Mouse (Mus musculus) left cerebral cortex, adult 11 months (tissue): ENCODE results near the gene Tbc1d8b.
"Not testable (repeated sequence)": the region's sequence is repeated elsewhere in the genome, so short reads cannot be mapped to it uniquely, and the experiment has no call there.

ENCODE experiments used
- DNase-seq: peaks from one replicate; pipeline ENCODE4 v3.0.0; 2022; ENCODE audit warnings: low spot score

The Tbc1d8b gene

DNA sequence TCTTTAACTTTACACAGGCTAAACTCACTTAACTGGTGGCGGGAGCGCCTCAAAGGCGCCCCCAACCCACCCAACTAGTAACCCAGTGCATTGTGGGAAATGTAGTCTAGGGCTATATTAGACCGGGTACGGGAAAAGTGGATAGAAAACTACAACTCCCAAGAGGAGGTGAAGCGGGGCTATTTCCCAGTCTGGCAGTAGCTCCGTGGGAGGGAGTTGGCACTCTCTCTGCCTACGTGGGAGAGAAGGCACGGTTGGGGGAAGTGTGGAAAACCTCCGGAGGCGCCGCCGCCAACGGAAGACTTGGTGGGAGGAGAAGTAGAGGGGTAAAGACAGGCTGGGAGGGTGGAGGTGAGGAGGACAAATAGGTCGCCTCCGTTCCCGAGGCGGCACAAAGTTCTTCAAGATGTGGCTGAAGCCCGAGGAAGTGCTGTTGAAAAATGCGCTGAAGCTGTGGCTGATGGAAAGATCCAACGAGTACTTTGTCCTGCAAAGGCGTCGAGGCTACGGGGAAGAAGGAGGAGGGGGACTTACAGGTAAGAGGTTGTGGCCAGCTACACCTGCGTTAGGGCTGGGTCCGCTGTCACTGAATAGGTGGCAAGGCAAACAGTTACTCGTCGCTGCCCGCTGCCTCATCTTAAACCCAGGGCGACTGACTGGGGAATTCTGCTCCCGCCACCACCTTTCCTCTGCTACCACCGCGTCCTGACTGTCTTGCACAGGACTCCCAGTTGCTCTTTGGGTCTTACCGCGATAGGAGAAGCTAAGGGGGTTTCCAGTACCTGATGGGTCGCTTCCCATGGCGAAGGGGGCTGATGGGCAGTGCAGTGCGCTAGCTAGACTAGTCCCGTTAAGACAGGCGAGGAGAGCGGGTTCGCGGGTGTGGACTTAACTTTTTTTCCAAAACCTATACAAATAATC, at the start of gene Tbc1d8b:
Gene Tbc1d8b, plus strand, starts transcription at position 222 of the 921 bp plus-strand sequence.
- peak; percentile 70 for DNase-seq

DNA sequence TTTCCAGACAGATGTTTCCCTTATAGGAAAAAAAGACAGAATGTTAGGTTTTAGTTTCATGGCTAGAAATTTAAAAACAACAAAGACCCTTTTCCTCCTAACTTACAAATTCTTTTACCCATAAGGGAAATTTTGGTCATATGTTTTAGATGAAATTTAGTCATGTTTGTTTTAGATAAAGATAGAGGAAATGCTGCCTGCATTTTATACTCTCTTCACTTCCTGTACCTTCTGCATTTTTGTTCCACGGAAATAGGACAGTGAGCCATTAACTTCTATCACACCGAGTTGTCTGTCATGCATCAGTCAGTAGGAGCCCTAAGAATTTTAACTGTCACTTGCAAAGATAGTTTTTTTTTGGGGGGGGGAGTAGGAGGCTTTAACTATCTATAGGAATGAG, 45.1 kb upstream of the Tbc1d8b start:
- no peak for DNase-seq

DNA sequence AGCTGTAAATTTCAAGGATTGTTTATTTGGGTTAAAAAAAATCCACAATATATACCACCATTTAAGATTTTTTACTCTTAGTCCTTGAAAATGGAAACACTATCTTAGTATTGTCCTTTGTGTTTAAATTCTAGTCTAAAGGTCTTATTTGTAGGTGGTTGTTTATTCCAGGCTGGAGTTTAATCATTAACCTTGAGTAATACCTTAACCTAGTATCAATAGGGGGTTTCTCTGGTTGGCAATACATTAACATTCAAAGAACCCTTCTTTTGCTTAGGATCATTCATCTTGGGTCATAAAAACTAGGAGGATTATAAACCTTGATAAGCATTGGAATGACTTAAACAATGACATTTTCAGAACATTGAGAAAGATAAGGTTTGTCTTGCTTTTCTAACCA, 44.4 kb upstream of the Tbc1d8b start:
- DNase-seq: no peak

DNA sequence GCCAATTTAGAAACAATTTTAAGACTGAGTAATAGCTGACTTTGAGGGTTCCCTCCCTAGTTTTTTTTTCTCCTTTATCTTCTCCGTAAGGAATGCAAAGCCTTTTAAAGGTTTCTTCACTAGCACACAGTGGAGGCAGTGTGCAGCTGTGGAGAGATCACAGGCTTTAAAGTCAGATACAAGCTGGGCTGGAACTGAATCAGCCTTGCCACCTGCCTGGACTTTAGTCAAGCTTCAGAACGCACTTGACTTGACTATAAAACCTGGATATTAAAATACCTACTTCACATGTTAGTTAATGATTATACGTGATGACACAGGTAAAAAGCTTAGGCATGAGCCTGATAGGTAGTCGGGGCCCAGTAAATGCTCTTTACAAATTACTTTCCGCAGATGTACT, 32.6 kb upstream of the Tbc1d8b start:
- DNase-seq: no peak

DNA sequence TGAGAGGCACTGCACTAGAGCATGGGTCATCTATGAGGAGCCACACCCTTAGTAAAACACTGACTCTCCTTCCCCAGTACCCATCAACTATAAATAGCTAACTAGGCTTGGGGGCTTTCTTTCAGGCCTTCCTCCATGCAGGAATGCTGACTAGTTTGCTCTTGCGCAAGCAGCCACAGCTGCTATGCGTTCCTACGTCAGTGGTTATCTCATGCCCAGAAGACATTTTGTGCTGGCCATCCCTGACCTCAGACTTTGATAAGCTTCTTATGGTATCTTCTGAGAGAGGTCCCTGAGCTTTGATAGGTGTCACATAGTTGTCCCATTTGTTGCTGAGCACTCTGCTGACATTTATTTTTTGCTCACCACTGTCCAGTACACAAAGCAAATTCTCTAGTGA, 31.5 kb upstream of the Tbc1d8b start:
- no peak for DNase-seq

DNA sequence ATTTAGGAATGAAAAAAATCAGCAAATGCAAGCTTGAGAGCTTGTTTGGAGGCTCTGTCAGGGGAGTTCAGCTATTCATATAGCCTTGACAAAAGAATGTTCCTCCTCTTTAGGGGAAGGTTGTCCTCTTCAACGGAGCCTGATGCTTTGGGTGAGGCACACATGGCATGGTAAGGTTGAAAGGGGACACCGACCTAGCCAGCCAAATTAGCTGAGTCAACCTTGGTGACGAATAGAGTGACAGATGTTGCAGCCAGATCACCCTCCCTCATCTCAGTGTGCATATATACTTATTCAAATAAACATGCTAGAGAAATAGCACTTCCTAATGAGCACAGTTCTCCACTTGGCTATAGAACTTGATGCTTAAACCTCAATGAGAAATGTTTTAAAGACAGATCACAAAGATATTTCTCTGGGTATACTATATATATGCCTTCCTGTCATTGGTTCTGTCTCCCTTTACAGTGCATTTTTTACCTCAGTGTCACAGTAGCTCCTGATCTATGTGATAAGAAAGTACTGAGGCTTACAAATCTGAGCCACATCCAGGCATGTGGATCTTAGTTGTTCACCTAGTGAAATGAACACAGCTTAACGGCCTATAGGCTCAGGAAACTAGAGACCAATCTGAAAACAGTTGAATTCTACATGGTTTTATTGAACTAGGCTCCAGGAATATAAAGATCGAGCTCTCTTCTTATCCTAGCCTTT, 30.3 kb upstream of the Tbc1d8b start:
- no peak for DNase-seq

DNA sequence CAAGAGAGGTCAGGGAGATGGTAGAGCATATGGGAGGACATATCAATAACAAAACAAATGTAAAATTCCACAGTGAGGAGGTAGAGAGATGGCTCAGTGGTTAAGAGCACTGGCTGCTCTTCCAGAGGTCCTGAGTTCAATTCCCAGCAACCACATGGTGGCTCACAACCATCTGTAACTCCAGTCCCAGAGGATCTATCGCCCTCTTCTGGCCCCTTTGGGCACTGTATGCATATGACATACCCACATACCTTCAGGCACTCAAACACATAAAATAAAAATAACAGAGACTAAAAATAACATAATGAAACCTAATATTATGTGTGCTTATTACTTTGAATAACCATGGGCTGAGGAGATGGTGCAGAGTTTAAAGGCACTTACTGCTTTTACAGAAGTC, 22.7 kb upstream of the Tbc1d8b start:
- DNase-seq: no peak

DNA sequence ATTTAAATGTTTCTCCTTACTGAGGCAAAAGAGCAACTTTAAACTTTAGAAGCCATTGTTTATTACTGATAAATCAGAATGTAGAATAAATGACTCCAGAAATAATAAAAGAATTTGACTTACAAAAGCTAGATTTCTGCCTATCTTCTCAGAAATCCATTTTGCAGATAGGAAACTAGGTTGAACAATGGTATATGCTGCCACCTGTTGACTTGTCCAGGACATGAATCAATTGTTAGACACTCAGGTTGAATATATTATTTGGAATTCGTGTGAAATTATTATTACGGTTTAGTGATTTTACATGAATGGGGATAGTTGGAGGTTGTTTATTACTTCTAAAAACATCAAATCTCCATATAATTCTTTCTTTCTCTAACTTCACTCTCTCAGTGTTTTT, 19.0 kb upstream of the Tbc1d8b start:
- no peak for DNase-seq

DNA sequence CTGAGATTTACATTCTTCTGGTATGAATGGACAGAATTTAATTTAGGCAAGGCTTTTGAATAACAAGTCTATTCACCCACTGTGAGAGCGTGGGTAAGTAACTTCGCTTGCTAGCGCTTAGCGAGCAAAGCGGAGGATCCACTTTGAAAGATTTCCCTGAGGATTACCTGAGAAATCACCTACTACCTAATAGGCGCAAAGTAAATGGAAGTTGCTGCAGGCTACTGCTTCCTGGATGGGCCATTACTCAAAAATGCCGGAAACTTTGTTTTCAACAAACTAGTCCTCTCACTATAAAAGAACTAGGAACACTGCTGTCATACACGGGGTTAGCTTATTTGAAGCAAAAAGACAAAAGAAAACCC, 404 bp upstream of the Tbc1d8b start:
- no peak for DNase-seq

DNA sequence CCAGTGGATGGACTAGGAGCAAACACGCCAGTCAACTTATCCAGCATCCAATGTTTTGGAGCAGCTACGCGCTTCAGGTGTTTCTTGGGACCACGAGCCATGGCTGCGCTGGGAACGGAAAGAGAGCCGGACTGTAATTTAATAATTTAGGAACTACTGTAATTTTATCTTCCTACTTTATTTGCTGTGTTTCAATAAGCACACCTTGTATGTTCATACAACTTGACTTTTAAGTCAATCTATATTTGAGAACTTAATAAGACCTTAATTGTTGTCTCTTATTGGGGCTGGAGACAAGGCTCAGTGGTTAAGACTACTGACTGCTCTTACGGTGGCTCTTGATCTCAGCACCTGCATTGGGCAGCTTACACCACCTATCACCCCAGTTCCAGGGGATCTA, 29.6 kb downstream of the Tbc1d8b start, which contains the start of gene Gm15013:
Gene Gm15013, minus strand, starts transcription at position 101 of the 400 bp plus-strand sequence.
- DNase-seq: no peak

DNA sequence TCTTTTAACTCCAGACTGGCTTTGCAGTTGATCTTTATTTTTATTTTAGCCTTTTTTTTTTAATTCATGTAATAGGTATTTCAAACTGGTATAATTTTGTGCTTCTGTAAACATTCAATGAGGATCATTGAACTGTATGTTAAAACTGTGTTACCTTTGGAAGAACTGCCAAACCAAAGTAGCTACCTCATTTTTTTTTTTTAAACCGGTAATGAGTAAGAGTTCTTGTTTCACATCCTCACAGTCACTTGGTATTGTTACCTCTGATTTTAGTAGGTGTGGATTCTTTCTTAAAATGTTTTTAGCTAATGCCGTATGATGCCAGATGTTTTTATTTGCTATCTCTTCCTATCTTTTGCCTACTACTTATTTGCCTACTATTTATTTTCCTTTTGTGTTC, 37.6 kb downstream of the Tbc1d8b start:
- no peak for DNase-seq

DNA sequence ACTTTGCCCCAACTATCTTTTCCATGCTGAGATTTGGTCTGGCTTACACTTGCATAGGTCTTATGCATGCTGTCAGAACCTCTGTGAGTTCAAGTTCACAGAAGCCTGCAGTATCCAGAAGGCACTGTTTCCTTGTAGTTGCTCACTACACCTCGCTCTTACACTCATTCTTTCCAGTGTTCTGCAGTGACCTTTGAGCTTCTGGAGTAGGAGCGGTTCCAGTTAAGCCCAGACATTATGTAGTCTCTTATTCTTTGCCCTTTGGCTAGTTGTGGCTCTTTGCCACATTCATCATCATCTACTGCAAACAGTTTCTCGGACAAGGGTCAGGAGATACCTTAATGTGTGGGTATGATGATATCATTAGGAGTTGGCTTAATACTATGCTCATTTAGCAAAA, 45.7 kb downstream of the Tbc1d8b start:
- DNase-seq: no peak

DNA sequence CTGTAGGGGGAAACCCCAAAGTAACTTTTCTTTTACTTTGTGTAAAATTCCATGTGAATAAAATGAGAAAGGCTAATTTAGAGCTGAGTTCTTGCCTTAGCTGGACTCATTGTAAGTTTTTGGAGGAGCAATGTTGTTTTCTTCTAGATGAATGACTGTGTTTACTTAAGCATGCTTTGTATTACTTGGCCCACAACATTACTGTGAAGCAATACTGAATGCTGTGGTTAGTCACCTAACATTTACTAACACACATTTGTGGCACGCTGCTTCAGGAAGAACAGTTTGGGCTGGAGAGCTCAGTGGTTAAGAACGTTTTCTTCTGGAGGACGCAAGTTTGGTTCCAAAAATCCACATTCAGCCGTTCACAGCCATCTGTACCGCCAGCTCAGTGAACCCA, 52.3 kb downstream of the Tbc1d8b start:
- no peak for DNase-seq

DNA sequence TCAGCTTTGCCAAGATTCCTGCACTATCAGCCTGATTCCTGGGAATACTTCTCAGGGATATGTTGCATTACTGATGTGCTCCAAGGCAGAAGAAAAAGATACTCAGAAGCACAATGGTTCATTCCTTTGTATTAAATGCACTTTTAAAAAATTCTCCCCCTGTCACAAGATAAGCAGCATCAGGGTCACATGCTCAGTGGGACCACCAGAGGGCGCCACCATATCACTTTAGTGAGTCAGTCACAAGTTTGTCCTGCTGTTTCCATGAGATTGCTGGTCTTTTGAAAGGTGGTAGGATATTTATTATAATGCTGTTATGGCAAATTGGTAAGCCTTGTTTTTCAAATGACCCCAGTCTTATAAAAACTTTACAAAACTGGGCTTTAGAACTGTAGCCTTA, 67.1 kb downstream of the Tbc1d8b start:
- DNase-seq: no peak

DNA sequence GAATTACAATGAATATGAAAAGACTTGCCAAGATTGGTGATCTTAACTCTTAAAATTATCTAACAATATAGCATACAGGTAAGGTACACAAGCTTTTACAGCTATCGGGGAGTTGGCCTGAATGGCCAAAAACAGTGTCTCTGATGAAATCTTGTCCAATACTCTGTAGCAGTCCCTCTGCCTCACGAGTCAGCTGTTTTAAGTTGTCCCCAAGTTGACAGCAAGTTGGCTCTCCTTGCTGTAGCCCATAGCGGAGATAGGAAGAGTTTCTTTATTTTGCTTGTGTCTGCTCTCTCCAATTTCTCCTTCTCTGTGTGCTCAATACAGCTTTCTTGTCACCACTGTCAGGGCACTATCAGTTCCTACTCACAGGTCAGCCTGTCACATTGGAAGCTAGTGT, 73.8 kb downstream of the Tbc1d8b start:
- DNase-seq: not testable (repeated sequence)

DNA sequence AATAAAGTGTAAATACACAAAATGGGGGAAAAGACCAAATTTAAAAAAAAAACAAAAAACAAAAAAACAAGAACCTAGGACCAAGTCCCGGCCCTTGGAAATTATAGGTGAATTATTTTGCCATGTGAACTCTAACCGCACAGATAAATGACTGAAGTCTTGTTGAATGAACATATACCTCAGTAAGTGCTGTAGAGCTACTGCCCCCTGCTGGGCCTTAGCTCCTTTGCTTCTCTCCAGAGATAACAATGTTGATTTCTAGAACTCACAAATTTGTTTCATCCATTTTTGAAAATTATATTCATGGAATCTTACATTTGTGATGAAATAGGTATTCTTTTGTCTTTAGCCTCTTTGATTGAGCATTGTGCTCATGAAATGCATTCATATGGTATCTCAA, 77.8 kb downstream of the Tbc1d8b start:
- no peak for DNase-seq

DNA sequence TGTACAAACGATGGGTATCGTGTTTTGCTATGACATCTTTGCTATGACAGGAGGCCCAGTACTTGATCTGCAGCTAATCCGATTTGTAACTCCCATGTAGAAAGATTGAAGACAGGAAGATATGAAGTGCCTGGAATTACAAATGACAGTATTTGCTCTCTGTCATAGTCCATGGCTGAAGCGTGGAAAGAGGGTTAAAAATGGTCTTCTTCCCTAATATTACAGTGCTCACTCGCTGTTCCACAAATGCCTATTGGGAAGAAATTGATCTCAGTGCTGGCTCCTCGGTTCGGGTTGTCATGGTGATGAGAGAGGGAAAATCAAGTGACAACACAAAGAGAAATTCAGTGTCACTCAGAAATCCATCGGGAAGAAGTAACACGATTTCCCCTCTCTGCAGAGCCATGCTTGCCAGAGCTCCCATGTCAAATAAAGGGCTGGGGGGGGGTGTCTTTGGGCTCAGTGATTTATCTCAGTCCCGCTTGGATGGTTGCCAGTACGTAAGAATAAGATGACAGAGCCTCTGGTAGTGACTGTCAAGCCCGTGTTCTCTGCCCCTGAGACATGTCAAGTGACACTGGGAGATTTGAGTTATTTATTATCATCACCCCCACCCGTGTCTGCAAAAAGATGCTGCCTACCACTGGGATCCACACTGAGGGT, 85.3 kb downstream of the Tbc1d8b start:
- DNase-seq: no peak

DNA sequence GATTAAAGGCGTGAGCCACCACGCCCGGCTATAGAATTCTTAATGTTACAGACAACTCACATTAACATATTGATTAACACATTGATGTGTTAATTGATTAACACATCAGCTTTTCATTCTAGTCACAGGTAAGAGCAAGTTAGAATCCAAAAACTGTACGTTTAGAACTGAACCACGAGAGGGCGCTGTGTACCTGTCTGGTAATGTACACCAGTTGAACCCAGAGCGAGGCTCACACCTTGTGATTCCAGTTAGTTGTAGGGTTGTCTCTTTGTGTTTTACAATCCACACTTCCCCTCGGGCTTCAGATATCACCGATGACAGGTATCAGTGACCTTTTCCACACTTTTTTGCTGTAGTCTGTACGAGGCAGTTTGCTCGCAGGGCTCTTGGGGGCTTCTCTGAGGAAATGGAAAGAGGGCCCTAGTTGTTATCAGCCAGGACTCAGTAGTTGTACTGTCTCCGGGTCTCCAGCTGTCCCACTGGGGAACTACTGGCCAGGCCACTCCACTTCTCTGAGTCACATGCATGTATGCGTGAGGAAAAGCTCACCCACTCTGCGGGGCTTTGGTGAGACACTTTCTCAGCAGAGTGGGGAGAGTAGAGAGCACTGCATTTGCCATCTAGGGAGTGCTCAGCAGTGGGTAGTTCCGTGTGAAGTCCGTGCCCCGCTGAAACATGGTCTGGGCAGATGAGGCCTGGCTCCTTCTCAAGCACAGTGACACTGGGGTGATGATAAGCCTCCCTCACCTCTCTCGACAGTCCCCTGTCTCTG, 89.7 kb downstream of the Tbc1d8b start:
- DNase-seq: no peak

DNA sequence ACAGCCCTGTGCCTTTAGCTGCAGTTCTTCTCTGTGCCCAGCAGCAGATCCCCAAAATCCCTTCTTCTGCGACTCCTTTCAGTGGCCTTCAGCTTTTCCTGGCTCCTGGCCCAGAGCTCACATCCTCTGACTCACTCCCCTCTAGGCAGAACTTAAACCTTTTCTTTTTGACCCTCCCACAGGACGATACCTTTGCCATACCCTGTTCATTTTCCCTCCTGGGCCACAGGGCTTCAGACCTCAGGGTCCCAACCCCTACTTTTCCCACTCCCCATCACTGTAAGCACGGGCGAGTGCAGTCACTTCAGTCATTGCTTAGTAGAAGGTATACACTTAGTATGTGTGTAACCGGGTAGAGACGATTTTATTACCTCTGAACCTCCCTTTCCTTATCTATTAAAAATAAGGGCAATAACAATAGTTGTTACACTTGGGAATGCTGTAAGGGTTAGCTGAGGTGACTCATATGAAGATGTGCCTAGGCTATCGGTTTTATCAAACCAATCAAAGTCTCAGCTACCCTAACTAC, 90.4 kb downstream of the Tbc1d8b start:
- no peak for DNase-seq

DNA sequence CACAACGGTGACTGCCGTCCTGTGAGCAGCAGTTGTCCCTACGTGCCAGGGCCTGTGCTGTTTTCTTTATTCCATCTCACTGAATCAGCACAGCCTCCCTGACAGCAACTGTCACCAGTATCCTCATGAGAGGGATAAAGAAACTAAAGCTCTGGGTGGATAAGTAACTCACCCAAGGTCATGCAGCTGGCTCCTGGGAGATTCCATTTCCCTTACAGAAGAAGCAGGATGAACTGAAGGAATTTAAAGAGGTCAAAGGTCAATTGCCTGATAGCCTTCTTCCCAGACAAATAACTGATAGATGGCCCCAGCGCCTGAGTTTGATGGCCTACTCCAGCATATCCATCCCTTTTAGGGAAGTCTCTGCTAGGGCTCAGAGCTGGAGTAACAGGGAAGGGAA, 92.6 kb downstream of the Tbc1d8b start:
- no peak for DNase-seq

DNA sequence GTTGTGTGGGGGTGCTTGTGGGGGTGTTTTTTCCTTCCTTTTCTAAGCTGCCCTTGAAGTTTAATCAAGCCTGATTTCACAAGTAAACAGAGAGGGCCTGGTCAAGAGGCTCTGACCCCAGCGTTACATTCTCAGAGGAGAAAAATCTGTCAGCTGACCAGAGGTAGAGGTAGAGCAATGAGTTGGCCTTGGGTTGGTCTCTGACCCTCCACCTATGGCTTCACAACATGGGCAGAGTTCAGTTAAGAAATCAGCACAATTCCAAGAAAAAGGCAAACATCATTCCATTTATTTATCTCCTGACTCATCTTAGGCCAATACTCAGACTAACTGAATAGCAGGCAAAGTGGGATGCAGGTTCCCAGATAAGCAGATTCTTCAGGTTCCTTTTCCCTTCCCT, 94.1 kb downstream of the Tbc1d8b start:
- DNase-seq: no peak

DNA sequence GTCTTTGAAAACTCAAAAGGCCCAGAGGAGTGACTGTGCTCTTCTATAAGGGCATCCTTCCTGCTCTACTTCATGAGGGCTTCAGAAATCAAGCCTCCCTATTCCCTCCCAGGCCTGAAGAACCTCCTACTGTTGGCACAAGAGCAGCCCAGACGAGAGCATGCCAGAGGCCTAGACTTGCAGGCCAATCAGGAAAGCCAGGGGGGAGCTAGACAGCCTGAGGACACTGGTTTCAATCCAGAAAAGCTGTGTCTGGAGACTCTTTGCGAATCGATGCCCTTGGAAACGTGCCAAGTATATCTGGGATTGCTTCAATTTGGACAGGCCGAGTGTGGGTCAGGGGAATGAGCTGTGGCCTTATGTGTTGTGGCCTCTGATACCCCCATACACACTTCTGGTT, 94.6 kb downstream of the Tbc1d8b start:
- DNase-seq: no peak
